Mouse (Mus musculus) lung, postnatal 36 days (tissue): ENCODE data around the gene Hic1.
A peak's percentile ranks its signal among the peaks of the same experiment; 100 is the strongest.

Source experiments
- DNase-seq: peaks from one replicate; pipeline ENCODE4 v3.0.0; 2022; ENCODE audit warnings: mixed read lengths

The Hic1 gene

GRCm38 (mm10) chr11:75166861-75167642 is 2.3 kb downstream of the Hic1 start:
- DNase-seq = peak; percentile 56

- no peak for DNase-seq
Observed at GRCm38 (mm10) chr11:75166193-75166842, 3.0 kb downstream of the Hic1 start.

- DNase-seq = peak; percentile 86
Observed at GRCm38 (mm10) chr11:75165441-75166192, 3.7 kb downstream of the Hic1 start.

GRCm38 (mm10) chr11:75164750-75165149 is 4.6 kb downstream of the Hic1 start:
- no peak for DNase-seq

- no peak for DNase-seq
Observed at GRCm38 (mm10) chr11:75164051-75164450, 5.3 kb downstream of the Hic1 start.

- no peak for DNase-seq
Observed at GRCm38 (mm10) chr11:75163379-75163778, 5.9 kb downstream of the Hic1 start.

GRCm38 (mm10) chr11:75162591-75163080 is 6.7 kb downstream of the Hic1 start:
- no peak for DNase-seq

- DNase-seq = peak; percentile 53
Observed at GRCm38 (mm10) chr11:75161417-75162008, 7.8 kb downstream of the Hic1 start.

- no peak for DNase-seq
Observed at GRCm38 (mm10) chr11:75160954-75161353, 8.4 kb downstream of the Hic1 start.

GRCm38 (mm10) chr11:75159564-75159963 is 9.8 kb downstream of the Hic1 start:
- DNase-seq = peak; percentile 73

GRCm38 (mm10) chr11:75158432-75158831 is 10.9 kb downstream of the Hic1 start:
- peak; percentile 52 for DNase-seq

GRCm38 (mm10) chr11:75157901-75158300 is 11.4 kb downstream of the Hic1 start:
- DNase-seq = no peak

- no peak for DNase-seq
Observed at GRCm38 (mm10) chr11:75157037-75157436, 12.3 kb downstream of the Hic1 start.

- no peak for DNase-seq
Observed at GRCm38 (mm10) chr11:75156416-75156815, 12.9 kb downstream of the Hic1 start.

GRCm38 (mm10) chr11:75155985-75156384 is 13.3 kb downstream of the Hic1 start:
- no peak for DNase-seq

- no peak for DNase-seq
Observed at GRCm38 (mm10) chr11:75154053-75154585, 15.2 kb downstream of the Hic1 start.

- DNase-seq = peak; percentile 64
Observed at GRCm38 (mm10) chr11:75152603-75153557, 16.4 kb downstream of the Hic1 start.

- DNase-seq = no peak
Observed at GRCm38 (mm10) chr11:75150346-75150745, 19.0 kb downstream of the Hic1 start.

- no peak for DNase-seq
Observed at GRCm38 (mm10) chr11:75148332-75149035, 20.8 kb downstream of the Hic1 start.

- no peak for DNase-seq
Observed at GRCm38 (mm10) chr11:75147846-75148168, 21.5 kb downstream of the Hic1 start.
